Comparison of ENCODE assay signal across 23 mouse cellular contexts in genomic region chr15:88089486-88089885, GRCm38 (mm10).
"Had no signal": no experiment of that assay in that cellular context is flagged by ENCODE, and none has a peak within 500 bp of the region (broad histone marks: within the 10 kb centered on the region; RNA-seq: fewer than 3 reads in every experiment).

No protein-coding gene starts in this region.

- H3K9ac ChIP-seq: kidney, embryonic 15.5 days; limb, embryonic 13.5 days; liver, embryonic 12.5 days; liver, embryonic 15.5 days; lung, embryonic 15.5 days; midbrain, embryonic 13.5 days; neural tube, embryonic 12.5 days; stomach, embryonic 15.5 days had no signal

- H3K27me3 ChIP-seq: kidney, embryonic 15.5 days; limb, embryonic 13.5 days; liver, embryonic 12.5 days; liver, embryonic 15.5 days; lung, embryonic 15.5 days; megakaryocyte, embryonic 14.5 days; midbrain, embryonic 13.5 days; neural tube, embryonic 12.5 days; stomach, embryonic 15.5 days had no signal

- ATAC-seq: liver, embryonic 12.5 days; midbrain, embryonic 13.5 days had no signal

- DNase-seq: kidney, postnatal 10 days; kidney, postnatal 36 days; layer of hippocampus, postnatal 36 days; liver; lung, adult 18-20 months; lung, postnatal 10 days; lung, postnatal 36 days; retina, postnatal 1 day; right cerebral cortex, postnatal 25 days; spleen, adult 18-20 months; thymus, postnatal 25 days had no signal

- H3K27ac ChIP-seq: kidney, embryonic 15.5 days; left cerebral cortex, adult 2 months; limb, embryonic 10.5 days; limb, embryonic 13.5 days; liver, embryonic 12.5 days; liver, embryonic 15.5 days; lung, embryonic 15.5 days; midbrain, embryonic 10.5 days; midbrain, embryonic 13.5 days; neural tube, embryonic 12.5 days; stomach, embryonic 15.5 days had no signal

- H3K4me2 ChIP-seq: kidney, embryonic 15.5 days; limb, embryonic 13.5 days; liver, embryonic 12.5 days; liver, embryonic 15.5 days; lung, embryonic 15.5 days; midbrain, embryonic 13.5 days; neural tube, embryonic 12.5 days; stomach, embryonic 15.5 days had no signal

- H3K36me3 ChIP-seq: kidney, embryonic 15.5 days; limb, embryonic 10.5 days; limb, embryonic 13.5 days; liver, embryonic 12.5 days; liver, embryonic 15.5 days; lung, embryonic 15.5 days; midbrain, embryonic 10.5 days; midbrain, embryonic 13.5 days; neural tube, embryonic 12.5 days; stomach, embryonic 15.5 days had no signal

- H3K4me3 ChIP-seq: kidney, embryonic 15.5 days; left cerebral cortex, adult 2 months; limb, embryonic 10.5 days; limb, embryonic 13.5 days; liver, embryonic 12.5 days; liver, embryonic 15.5 days; lung, embryonic 15.5 days; midbrain, embryonic 10.5 days; midbrain, embryonic 13.5 days; neural tube, embryonic 12.5 days; stomach, embryonic 15.5 days had no signal

- H3K9me3 ChIP-seq: lung, embryonic 15.5 days; stomach, embryonic 15.5 days had no signal

- H3K4me1 ChIP-seq: kidney, embryonic 15.5 days; limb, embryonic 10.5 days; limb, embryonic 13.5 days; liver, embryonic 12.5 days; liver, embryonic 15.5 days; megakaryocyte, embryonic 14.5 days; midbrain, embryonic 10.5 days; stomach, embryonic 15.5 days had no signal
